Mouse (Mus musculus) kidney, adult 8-10 months (tissue): ENCODE results near the gene Duoxa1.

Source experiments
- DNase-seq, 2 experiments: peaks; one replicate each; pipeline ENCODE4 v3.0.0; 2022

Gene Duoxa1

DNA sequence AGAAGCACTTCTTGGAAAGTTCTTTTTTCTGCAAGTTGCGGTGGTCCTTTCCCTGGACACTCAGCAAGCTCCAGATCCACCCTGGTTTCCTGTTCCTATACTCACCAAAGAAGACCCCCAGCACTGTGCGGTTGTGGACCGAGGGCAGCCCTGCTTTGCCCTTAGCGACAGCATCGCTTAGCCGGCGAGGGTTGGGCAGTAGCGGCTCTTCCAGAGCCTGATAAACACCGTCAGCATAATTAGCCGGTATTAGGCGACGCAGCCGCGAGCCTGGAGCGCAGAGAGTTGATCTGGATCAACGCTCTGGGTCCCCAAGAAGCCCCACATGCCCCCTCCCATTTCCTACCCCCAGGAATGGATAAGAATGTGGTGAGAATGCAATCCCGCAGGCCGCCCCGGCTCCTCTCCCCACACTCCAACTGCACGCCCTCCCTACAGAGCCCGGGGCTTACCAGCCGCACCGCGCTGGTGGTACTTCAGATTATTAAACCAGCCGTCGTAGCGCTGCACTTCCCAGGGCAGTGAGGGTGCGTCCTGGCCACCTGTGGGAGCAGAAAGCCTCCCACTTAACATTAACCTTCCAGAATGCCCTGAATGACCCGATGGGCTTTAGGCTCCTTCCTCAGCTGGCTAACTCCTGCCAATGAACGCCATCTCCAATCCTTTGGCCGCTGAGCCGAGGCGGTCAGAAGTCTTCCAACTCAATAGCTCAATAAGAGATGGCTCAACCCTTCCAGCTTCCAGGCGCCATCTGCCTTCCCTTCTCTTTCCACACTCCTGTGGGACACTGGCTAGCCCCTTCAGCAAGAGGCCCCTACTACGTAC is 16.0 kb downstream of the Duoxa1 start:
- no peak for DNase-seq

DNA sequence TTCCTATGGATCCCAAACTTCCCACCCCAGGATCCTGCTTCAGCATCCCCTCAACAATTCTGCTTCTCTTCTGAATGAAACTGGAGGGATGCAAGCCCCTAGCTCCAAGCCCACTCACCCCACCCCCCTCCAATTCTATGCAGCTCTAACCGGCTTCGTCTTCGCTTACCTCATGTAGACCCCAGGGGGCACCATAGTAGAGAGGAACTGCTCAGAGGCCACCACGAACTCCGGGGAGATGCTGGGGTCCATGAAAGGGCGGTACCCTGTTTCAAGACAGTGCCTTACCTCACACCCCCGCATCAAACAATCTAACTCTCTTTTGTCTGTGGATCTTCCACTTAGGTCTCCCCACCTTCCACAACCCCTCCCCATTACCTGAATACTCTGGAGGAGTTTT is 18.6 kb downstream of the Duoxa1 start:
- DNase-seq, result no peak

DNA sequence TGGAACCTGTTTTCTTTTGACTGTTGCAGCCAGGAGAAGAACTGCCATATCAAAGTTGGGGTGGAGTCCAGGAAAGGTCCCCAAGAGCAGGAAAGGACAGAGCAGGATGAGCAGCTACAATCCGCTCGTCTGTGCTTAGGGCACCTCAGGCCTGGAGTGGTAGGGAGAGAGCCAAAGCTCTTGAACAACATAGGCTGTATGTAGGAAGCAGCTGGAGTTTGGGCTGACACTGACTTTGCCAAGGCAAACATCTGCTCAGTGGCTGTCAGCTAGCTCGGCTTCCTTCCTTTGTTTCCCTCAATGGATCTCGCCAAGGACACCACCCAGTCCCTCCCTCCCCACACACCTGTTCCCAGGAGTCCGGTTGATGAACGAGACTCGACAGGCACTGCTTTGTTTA is 27.4 kb downstream of the Duoxa1 start:
- DNase-seq, result no peak

DNA sequence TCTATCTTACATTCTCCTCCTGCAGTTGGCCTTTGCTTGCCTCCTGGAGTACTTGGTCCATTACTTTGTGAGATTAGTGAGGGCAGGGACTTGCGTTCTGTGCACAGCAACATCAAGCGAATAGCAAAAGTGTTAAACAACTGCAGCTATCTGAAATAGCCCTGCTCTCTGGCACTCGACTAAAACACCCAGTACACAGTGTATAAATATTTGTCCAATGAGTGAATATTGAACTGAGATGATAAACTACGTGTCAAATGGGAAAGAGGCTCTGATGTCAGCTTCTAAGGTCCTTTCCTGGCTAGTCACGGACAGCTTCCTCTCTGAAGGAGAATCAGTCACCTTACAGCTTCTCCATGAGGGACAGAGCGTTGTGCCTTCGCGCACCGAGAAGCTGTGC is 29.4 kb downstream of the Duoxa1 start:
- no peak for DNase-seq

DNA sequence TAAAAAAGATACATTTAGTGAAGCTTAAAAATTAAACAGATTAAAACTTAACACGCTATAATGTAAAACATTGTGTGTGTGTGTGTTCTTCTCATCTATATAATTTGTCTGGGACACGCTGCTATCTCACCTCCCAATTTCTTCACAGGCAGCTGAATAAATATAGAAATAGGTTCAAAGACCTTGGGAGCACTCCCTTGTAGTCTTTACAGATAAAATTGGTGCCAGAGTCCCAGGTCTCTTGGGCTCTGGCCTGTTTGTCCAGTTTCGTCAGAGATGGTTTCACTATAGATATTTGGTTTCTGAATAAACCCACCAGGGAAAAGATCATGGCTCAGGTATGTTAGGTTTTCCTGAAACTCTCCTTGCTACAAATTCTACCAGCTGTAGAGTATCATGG is 34.8 kb downstream of the Duoxa1 start:
- no peak for DNase-seq

DNA sequence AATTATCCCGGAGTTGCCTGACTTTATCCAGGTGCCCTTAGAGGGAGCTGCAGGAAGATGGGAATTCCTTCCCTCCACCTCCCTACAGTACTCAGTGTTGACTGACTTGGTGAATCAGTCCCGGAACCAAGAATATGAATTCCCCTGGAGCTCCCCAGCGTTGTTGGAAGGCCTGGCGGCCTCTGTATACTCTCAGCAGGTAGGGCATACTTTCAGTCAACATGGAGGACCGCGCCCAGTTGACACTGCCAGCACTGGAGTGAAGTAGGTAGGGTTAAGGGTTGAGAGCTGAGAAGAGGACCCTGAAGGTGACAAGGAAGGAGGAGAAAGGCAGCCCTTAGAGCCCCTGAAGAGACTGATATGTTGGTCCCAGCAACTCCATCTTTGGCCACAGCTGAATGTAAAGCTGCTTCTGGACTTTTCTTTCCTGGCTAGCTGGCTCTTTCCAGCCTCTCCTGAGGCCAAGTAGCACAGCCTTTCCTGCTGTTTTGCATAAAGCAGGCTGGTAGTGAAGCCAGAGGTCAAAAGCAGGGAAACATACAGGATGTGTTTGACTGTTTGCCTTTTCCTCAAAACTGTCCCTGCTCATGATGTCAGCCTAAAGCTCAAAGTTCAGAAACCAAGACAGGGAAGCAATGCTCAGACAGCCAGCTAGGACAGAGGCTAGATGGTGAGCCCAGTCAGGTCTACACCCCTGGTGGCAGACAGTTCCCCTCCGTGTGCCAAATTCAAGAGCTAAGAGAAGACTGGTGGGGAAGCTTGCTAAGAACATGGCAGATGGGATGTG is 46.9 kb downstream of the Duoxa1 start:
- peak; percentile 32 to 34 for DNase-seq

DNA sequence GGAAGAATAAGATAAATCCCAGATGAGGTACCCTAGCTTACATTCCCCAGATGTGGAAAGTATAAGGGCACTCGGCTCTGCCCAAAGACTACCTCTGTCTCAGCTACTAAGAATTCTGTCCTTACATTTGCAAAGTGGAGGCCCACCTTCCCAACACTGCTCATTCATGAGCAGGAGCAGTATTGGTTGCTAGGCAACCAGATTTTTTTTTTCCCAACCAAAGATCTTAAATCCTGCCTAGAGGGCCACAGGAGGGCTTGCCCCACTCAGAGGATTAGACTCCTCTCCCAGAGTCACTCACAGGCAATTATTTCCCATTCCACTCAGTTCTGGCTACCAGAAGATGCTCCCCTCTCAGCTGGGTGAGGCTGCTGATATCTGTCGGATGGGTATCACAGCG is 48.8 kb downstream of the Duoxa1 start:
- DNase-seq, result no peak

DNA sequence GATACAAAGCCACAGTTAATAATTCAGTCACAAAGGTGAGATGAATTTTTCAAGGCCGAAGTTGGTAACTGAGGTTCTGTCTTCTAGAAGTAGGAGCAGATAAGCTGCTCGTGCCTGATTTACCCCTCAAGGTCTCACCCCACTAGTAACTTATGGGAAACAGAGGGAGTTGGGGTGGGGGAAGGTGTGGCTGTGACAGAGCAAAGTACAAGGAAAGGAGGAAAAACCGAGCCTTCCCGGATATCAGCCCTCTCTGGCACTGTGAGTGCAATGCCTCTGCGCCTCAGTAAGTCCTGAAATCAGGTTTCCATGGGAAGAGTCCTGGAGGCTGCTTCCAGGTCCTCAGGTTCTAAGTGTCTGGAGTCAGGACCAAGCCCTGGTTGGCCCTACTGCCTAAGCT is 52.8 kb downstream of the Duoxa1 start:
- no peak for DNase-seq

DNA sequence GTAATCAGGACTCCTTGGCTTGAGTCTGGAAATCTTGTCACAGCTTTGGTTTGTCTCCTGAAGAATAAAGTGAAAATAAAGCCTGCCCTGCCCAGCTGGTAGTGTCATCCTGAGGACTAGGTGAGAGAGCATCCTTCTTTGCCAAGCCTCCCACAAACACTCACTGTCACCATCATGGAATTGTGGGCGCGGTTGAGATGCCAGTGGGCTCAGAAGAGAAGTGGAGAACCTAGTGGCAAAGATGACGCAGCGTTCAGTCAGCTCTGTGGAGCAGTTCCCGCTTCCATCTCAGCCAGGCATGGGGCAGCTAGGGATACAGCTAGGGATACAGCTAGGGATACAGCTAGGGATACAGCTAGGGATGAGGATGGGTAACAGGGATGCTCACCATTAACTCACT is 57.5 kb downstream of the Duoxa1 start:
- DNase-seq, result no peak
